Mouse (Mus musculus) retina, embryonic 14.5 days (tissue): ENCODE measurements at regions not wholly inside any gene's neighbourhood (a gene's known extent, or its start where the extent isn't known, plus 50 kb on each side); places are given as distances from the start of the nearest gene placed in this dataset.

Source experiments
- DNase-seq: peaks from one replicate; pipeline ENCODE4 v3.0.0-alpha.2; 2015; ENCODE audit warnings: low spot score

DNA sequence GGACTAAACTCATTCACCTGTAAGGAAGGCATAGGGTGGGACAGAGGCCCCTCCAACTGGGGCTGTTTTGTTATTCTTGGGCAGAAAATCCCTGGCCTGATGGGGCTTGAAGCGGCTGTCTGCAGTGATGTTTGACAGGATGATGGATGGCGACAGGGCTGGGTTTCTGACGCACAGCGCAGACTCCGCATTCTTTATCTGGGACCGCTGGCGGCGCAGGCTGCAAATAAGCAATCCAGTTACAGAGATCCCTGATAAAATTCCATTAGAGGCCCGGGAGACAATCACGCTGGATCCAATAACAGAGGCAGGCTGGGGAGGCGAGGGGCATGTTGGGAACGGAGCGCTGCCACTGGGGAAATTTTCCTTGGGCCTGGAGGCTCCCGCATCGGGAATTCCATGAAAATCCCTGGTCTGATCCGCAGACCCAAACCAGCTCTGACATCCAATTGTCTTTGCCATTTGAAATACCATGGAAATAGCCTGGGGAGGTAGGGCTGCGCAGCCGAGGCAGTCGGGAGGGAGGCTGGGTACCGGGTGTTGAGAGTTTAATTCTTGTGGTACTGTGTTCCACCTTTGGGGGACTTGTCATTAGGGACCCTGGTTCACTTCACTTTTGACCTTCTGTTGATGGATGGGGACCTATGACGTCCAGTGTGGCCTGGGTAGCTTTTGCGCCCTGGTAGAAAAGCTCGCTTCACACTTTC lies 99.0 kb upstream of the Sdk2 start:
- DNase-seq: no peak

DNA sequence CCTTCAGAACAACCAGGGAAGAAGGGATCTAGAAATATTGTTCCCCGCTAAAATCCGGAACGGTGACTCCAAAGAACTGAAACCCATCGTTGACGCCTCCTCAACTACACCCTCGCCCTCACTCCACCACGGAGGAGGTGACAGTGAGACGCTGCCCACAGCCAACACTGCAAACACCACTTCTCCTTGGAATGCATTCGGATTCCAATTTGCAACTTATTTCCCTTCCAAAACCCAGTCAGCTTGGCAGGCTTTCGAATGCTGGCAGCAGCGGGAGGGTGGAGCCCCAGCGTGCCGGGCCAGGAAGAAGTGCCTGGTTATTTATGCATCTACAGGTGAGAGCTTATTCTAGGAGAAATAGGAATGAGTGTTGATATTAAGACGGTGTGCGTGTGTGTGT lies 85.9 kb upstream of the Sdk2 start:
- DNase-seq: no peak

DNA sequence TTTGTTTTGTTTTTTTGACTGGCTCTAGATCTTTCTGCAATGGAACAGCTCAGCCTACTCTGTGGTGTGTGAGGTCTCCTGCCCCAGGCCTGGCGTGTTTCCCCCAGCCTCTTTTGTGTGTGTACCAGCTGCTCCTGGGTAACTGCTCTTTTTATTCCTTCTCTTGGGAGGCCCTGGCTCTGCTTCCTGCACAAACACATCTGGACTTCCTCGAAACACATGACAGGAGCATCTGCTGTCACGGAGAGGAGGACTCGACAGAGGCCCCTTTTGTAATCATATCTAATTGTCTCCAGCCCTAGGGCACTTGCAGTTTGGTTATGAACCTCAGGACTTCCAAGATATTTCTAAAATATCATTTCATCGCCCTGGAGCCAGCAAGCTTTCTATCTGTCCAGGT lies 79.5 kb upstream of the Sdk2 start:
- no peak for DNase-seq

DNA sequence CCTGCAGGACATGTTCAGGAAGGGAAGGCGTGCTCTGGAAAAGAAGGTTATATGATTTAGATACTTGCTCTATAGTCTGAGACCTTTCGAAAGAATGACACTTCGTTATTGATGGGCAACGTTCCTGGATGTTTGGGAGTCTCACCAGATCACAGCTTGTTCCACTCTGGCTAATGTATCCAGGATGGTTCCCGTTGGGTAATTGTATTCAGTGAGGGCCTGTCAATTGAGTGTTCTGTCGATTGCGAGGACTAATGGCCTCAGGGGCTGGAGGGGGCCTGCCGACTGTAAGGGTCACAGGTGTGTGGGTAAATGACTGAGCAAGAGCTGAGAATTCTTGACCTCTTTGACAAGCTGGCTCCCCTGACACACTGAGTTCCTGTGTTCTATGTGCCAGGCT lies 62.4 kb upstream of the Sdk2 start:
- no peak for DNase-seq

DNA sequence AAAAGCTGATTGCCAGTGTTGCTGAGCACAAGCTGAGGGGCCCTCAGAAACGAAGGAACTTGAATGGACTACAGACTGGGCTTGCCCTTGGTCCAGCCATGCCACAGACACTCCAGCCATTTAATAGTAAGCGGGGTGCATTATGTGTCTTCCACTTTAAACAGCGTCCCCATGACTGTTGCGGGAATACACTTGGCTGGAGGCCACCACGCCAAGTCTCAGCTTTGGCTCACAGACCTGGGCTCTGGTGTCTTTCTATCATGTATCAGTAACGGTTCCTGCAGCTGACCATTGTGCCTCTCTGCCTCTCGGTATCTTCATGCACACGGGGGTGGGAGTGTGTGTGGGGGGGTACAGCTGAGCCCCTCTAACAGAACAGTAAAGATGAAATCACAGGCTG lies 62.0 kb upstream of the Sdk2 start:
- DNase-seq: no peak

DNA sequence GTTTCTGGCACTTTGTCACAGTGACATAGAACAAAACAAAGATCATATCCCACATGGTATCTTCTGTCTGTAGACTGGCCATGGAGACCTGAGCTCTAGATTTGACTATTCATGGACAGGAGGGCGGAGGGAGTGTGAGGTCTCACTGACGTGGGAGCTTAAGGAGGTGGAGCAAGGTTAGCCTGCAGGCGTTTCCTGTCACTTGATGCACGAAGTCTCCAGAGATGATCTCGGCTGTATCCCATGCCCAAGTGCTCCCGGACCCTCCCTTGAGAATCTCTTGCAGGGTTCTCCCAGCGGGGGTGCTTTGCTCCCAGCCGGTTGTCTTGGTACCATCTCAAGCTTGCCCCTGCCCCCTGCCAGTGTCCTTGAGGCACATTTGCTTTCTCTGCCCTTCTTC lies 60.6 kb upstream of the Sdk2 start:
- DNase-seq: no peak

DNA sequence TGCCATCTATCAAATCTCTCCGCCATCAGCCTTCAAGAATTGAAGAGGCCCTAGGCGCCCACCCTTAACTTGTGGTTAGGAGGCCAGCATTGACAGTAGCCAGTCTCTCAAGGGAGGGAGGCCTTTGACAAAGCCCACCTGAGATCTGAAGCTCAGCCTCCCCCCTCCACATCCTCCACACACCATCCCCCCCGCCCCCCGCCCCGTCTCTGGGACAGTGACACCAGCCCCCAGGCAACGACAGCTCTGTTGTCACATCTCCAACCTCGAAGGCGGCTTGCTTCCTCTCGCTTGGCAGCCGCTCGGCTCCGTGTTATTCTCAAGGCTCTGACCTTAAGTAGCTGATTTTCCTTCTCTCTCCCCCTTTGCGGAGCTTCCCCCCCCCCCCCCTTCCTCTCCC lies 55.3 kb upstream of the Sdk2 start:
- DNase-seq: no peak

DNA sequence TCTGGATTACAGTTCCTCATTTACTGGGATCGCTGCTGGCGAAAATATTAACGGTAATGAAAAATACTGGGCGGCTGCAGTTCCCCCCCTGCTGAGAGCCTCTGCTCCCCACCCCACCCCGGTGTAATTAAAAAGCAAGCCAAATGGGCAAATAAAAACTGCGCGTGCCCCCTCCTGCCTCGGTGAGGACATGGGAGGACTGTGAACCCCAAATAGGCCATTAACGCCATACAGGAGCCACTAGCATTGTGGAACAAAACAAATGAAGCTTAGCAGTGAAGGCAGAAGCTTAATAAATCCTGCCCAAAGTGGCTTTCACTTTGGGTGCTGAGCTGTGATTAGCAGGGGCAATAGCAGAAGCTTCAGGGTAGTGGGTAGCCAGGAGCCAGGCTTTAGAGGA lies 52.3 kb upstream of the Sdk2 start:
- DNase-seq: no peak
